Mouse (Mus musculus) thymus, adult 2 months (tissue): ENCODE measurements around the gene Ino80b. TPM values are rescaled to one million over a fixed set of nuclear protein-coding genes. Genes with fewer than 3 reads are reported as not detected.
A peak's percentile ranks its signal among the peaks of the same experiment; 100 is the strongest.

ENCODE experiments used
- DNase-seq: peaks from one replicate; pipeline ENCODE4 v3.0.0; 2021
- H3K27ac ChIP-seq: fragments of 200-500 bp; 2 replicates; pipeline ENCODE4 v1.5.1; 2012; ENCODE audit warnings: low read length, control low read depth; ENCODE audit not compliant: control insufficient read depth, insufficient read depth
- H3K27me3 ChIP-seq: fragments of 200-500 bp; 2 replicates; pipeline ENCODE4 v1.6.1; 2012; ENCODE audit warnings: mild to moderate bottlenecking, low read length, moderate library complexity, mixed read lengths; ENCODE audit not compliant: control insufficient read depth, insufficient read depth
- H3K36me3 ChIP-seq: fragments of 200-500 bp; 2 replicates; pipeline ENCODE4 v1.6.1; 2012; ENCODE audit warnings: mild to moderate bottlenecking, low read length, moderate library complexity; ENCODE audit not compliant: control insufficient read depth, insufficient read depth
- H3K4me1 ChIP-seq: fragments of 200-500 bp; replicated peaks from 2 replicates; pipeline ENCODE4 v1.6.1; 2012; ENCODE audit warnings: low read length; ENCODE audit not compliant: control insufficient read depth, insufficient read depth
- H3K4me3 ChIP-seq: fragments of 200-500 bp; 2 replicates; pipeline ENCODE4 v1.5.1; 2012; ENCODE audit warnings: mild to moderate bottlenecking, low read length, control low read depth, moderate library complexity; ENCODE audit not compliant: control insufficient read depth, insufficient read depth
- CTCF ChIP-seq: fragments of 200-500 bp; IDR thresholded peaks from 2 replicates; pipeline ENCODE4 v1.5.1; 2012; ENCODE audit warnings: mild to moderate bottlenecking, control low read depth, low read length, moderate library complexity, borderline replicate concordance; ENCODE audit not compliant: control insufficient read depth, poor library complexity, insufficient read depth; ENCODE audit errors: extremely low read depth
- POLR2A ChIP-seq: fragments of 200-500 bp; IDR thresholded peaks from 2 replicates; pipeline ENCODE4 v1.6.1; 2012; ENCODE audit warnings: mild to moderate bottlenecking, low read length, control low read depth, moderate library complexity; ENCODE audit not compliant: control insufficient read depth, poor library complexity, insufficient read depth; ENCODE audit errors: extremely low read depth
- WGBS: fragments of 180-500 bp; shearing (Covaris S2); methylation state at CpG from one replicate; pipeline ENCODE4 v1.1.7; 2018; 5-methylcytosine and 5-hydroxymethylcytosine counted together
- polyA plus RNA-seq: library from polyadenylated mRNA; depleted of rRNA; stranded (reverse); fragments of >200 nt; gene quantifications from 2 replicates; pipeline ENCODE4 v1.2.3, GENCODE M21; 2012

Gene Ino80b
- polyA plus RNA-seq, 1 experiment, result 67.2 TPM

DNA sequence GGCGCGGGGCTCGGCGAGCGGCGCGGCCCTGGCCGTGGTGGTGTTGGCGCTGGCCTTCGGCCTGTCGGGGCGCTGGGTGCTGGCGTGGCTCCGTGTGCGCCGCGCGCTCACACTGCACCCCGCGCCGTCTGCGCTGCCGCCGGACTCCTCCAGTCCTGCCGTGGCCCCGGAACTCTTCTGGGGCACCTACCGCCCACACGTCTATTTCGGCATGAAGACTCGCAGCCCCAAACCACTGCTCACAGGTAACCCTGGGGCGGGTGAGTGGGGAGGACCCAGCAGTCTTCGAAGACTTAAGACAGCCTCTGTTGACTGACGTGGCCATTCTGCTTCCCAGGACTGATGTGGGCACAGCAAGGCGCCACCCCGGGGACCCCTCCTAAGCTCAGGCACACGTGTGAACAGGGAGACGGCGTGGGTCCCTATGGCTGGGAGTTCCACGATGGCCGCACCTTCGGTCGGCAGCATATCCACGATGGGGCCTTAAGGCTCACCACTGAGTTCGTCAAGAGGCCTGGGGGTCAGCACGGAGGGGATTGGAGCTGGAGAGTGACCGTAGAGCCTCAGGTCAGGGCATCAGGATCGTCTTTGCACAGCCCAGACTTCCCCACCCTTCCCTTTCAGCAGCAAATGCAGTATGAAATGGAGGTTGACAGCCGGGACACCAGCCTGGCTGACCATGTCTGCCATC lies 9.4 kb downstream of the Ino80b start:
- Histone ChIP-seq H3K4me3 (peak overlapping the region; percentile 84), H3K27ac (no peak overlapping the region), H3K36me3 (no peaks in the 10 kb centered on the region), H3K27me3 (no peaks in the 10 kb centered on the region), H3K4me1 (peaks cover 27% of the 10 kb centered on the region)
- peak; percentile 42 for DNase-seq
- no peak for TF ChIP-seq POLR2A
- 2% methylated on average over 45 of the region's 48 CpGs for WGBS

DNA sequence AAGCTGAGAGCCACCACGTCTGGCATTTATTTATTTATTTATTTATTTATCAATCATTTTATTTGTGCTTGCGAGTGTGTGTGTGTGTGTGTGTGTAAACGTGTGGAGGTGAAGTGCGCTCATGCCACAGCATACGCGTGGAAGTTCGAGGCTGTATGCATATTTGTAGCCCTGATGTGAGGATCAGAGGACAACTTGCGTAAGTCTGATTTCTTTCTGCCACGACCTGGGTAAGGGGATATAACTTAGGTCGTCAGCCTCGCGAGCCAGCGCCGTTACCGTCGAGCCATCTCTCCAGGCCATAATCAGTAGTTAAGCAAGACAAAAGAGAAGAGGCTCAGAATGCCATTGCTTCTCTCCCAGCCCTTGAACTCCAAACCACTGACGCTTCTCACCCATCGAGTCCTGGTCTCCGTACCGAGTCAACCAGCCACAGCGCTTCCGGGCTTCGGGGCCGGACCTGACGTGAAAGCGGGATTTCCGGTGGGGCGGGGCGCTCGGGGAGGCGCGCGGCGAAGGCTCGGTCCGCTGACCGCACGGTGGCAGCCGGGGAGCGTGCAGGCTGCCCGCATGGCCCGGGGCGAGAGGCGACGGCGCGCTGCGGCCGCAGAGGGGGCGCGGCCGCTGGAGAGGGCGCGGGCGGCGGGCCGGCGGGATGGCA lies 10.1 kb downstream of the Ino80b start, which contains the start of gene Mogs:
Gene Mogs (plus strand): TSS at position 486 of the 661 bp plus-strand sequence.
- no peaks in the 10 kb centered on the region for H3K27me3 ChIP-seq
- TF ChIP-seq CTCF (peak; percentile 34; the same call in 1 of the 2 replicates), POLR2A (peak; percentile 97)
- peak within 1 kb of the TSS; percentile 84 for H3K4me3 ChIP-seq
- no peaks in the 10 kb centered on the region for H3K36me3 ChIP-seq
- peak; percentile 94 for DNase-seq
- peak within 1 kb of the TSS; percentile 83 for H3K27ac ChIP-seq
- H3K4me1 ChIP-seq, result peaks cover 22% of the 10 kb centered on the region
- under 1% methylated on average over 56 of the region's 58 CpGs for WGBS

- Histone ChIP-seq H3K27ac (no peak overlapping the region), H3K4me1 (peaks cover 18% of the 10 kb centered on the region)
These were observed 13.6 kb downstream of the Ino80b start for GRCm38 (mm10) chr6:83111510-83112136.

DNA sequence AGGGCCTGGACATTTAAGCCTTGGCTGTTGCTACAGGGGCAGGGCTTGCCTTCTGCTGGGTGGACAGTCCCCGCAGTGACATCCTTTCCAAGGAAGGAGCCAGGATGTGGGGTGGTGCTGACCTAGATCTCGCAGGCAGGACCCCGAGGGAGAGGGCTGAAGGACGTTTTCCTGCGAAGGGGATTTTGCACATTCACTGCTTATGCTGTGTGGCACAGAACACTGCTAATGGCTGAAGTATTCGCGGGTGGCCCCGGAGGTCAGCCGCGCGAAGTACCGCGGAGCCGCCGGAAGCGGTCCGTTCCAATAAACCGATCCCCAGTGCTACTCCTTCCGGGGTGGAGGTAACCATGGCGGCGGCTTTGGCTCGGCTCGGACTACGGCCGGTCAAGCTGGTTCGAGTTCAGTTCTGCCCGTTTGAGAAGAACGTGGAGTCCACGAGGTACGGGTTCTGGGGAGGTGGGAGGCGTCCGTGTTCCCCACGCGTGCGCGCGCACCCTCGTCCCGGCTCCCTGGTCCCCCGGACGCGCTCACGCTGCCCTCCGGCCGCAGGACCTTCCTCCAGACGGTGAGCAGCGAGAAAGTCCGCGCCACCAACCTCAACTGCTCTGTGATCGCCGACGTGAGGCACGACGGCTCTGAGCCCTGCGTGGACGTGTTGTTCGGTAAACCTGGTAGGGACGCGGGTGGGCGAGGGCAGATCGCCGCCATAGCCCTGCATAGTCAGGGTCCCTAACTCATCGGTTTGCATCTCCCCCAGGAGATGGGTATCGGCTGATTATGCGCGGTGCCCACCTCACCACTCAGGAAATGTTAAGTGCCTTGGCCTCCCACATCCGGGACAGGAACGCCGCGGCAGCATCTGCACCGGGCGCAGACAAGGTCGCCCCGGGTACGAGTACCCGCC lies 16.2 kb downstream of the Ino80b start, which contains the start of gene Mrpl53:
Gene Mrpl53 (plus strand): TSS at position 279 of the 907 bp plus-strand sequence.
- TF ChIP-seq POLR2A (peak; percentile 62), CTCF (peak; percentile 24; the same call in 1 of the 2 replicates)
- peaks cover 10% of the 10 kb centered on the region for H3K4me1 ChIP-seq
- no peaks in the 10 kb centered on the region for H3K36me3 ChIP-seq
- peak within 1 kb of the TSS; percentile 99 for H3K4me3 ChIP-seq
- no peaks in the 10 kb centered on the region for H3K27me3 ChIP-seq
- DNase-seq, result peak; percentile 66
- peak within 1 kb of the TSS; percentile 77 for H3K27ac ChIP-seq
- WGBS, result under 1% methylated on average over 76 of the region's 76 CpGs

More at GRCm38 (mm10) chr6:83111510-83112136, 13.6 kb downstream of the Ino80b start:
- WGBS, result 92% methylated on average over 4 of the region's 4 CpGs
- no peak for TF ChIP-seq CTCF
- Histone ChIP-seq H3K4me3 (no peak overlapping the region), H3K27me3 (no peaks in the 10 kb centered on the region), H3K36me3 (no peaks in the 10 kb centered on the region)
- DNase-seq, result no peak

- Histone ChIP-seq H3K36me3 (no peaks in the 10 kb centered on the region), H3K4me1 (peaks cover 13% of the 10 kb centered on the region), H3K4me3 (no peak overlapping the region), H3K27me3 (no peaks in the 10 kb centered on the region), H3K27ac (no peak overlapping the region)
- TF ChIP-seq POLR2A (no peak), CTCF (peak; percentile 90)
- 53% methylated on average over 13 of the region's 13 CpGs for WGBS
- peak; percentile 85 for DNase-seq
These were observed 17.4 kb downstream of the Ino80b start for GRCm38 (mm10) chr6:83107566-83108400.
